Mouse (Mus musculus) embryonic facial prominence, embryonic 15.5 days (tissue): ENCODE measurements at regions not wholly inside any gene's neighbourhood (a gene's known extent, or its start where the extent isn't known, plus 50 kb on each side); places are given as distances from the start of the nearest gene placed in this dataset.

ENCODE experiments used
- ATAC-seq: fragments of 200-750 bp; cut with Nextera tagmentation; 2 replicates; pipeline ENCODE4 v1.8.0; 2017; ENCODE audit warnings: low read depth, moderate TSS enrichment; ENCODE audit not compliant: insufficient number of reproducible peaks, low FRiP score, low TSS enrichment
- H3K27ac ChIP-seq: fragments of 300-500 bp; sonication (generic); replicated peaks from 2 replicates; pipeline ENCODE4 v1.5.1; 2015; ENCODE audit warnings: mild to moderate bottlenecking, inconsistent platforms
- H3K27me3 ChIP-seq: fragments of 300-500 bp; sonication (generic); 2 replicates; pipeline ENCODE4 v1.6.1; 2015; ENCODE audit warnings: inconsistent platforms
- H3K36me3 ChIP-seq: fragments of 300-500 bp; sonication (generic); 2 replicates; pipeline ENCODE4 v1.6.1; 2015; ENCODE audit warnings: mild to moderate bottlenecking, inconsistent platforms
- H3K4me1 ChIP-seq: fragments of 300-500 bp; sonication (generic); 2 replicates; pipeline ENCODE4 v1.6.1; 2015; ENCODE audit warnings: inconsistent platforms
- H3K4me2 ChIP-seq: fragments of 300-500 bp; sonication (generic); replicated peaks from 2 replicates; pipeline ENCODE4 v1.6.1; 2015; ENCODE audit warnings: mild to moderate bottlenecking, inconsistent platforms
- H3K4me3 ChIP-seq: fragments of 300-500 bp; sonication (generic); replicated peaks from 2 replicates; pipeline ENCODE4 v1.5.1; 2015; ENCODE audit warnings: mild to moderate bottlenecking, inconsistent platforms
- H3K9ac ChIP-seq: fragments of 300-500 bp; sonication (generic); 2 replicates; pipeline ENCODE4 v1.6.1; 2015; ENCODE audit warnings: inconsistent platforms
- H3K9me3 ChIP-seq: fragments of 300-500 bp; sonication (generic); replicated peaks from 2 replicates; pipeline ENCODE4 v1.6.1; 2016; ENCODE audit warnings: inconsistent platforms
- WGBS: fragments of 180-500 bp; shearing (Covaris S2); methylation state at CpG from one replicate; pipeline ENCODE4 v1.1.7; 2015; 5-methylcytosine and 5-hydroxymethylcytosine counted together

- no peak for ATAC-seq
- no peak overlapping the region for H3K4me2 ChIP-seq
- 48% methylated on average over 1 of the region's 1 CpGs for WGBS
- no peak overlapping the region for H3K27ac ChIP-seq
- no peak overlapping the region for H3K4me3 ChIP-seq
- H3K9me3 ChIP-seq = no peaks in the 10 kb centered on the region
- H3K9ac ChIP-seq = no peak overlapping the region
- H3K36me3 ChIP-seq = no peaks in the 10 kb centered on the region
- no peaks in the 10 kb centered on the region for H3K27me3 ChIP-seq
- no peaks in the 10 kb centered on the region for H3K4me1 ChIP-seq
These were observed 654.9 kb upstream of the B3galt2 start for GRCm38 (mm10) chr1:142985516-142985915.

- no peaks in the 10 kb centered on the region for H3K27me3 ChIP-seq
- no peak for ATAC-seq
- H3K4me3 ChIP-seq = no peak overlapping the region
- no peaks in the 10 kb centered on the region for H3K36me3 ChIP-seq
- no peak overlapping the region for H3K27ac ChIP-seq
- no peak overlapping the region for H3K9ac ChIP-seq
- no peaks in the 10 kb centered on the region for H3K4me1 ChIP-seq
- 55% methylated on average over 1 of the region's 1 CpGs for WGBS
- no peak overlapping the region for H3K4me2 ChIP-seq
- H3K9me3 ChIP-seq = no peaks in the 10 kb centered on the region
These were observed 640.2 kb upstream of the B3galt2 start for GRCm38 (mm10) chr1:143000216-143000615.

GRCm38 (mm10) chr1:143001112-143001511 lies 639.4 kb upstream of the B3galt2 start:
- Histone ChIP-seq H3K4me1 (no peaks in the 10 kb centered on the region), H3K36me3 (no peaks in the 10 kb centered on the region), H3K9me3 (no peaks in the 10 kb centered on the region), H3K4me2 (no peak overlapping the region), H3K9ac (no peak overlapping the region), H3K27ac (no peak overlapping the region), H3K27me3 (no peaks in the 10 kb centered on the region), H3K4me3 (no peak overlapping the region)
- WGBS = 80% methylated on average over 3 of the region's 3 CpGs
- no peak for ATAC-seq

GRCm38 (mm10) chr1:143006045-143006444 lies 634.4 kb upstream of the B3galt2 start:
- H3K9me3 ChIP-seq = no peaks in the 10 kb centered on the region
- WGBS = 65% methylated on average over 3 of the region's 3 CpGs

GRCm38 (mm10) chr1:143019982-143020381 lies 620.5 kb upstream of the B3galt2 start:
- no peaks in the 10 kb centered on the region for H3K36me3 ChIP-seq
- no peaks in the 10 kb centered on the region for H3K4me1 ChIP-seq
- no peak overlapping the region for H3K4me2 ChIP-seq
- H3K9me3 ChIP-seq = no peaks in the 10 kb centered on the region
- H3K27ac ChIP-seq = no peak overlapping the region
- WGBS = 71% methylated on average over 2 of the region's 2 CpGs
- H3K9ac ChIP-seq = no peak overlapping the region
- H3K27me3 ChIP-seq = no peaks in the 10 kb centered on the region
- ATAC-seq = no peak
- no peak overlapping the region for H3K4me3 ChIP-seq

More at GRCm38 (mm10) chr1:143006045-143006444, 634.4 kb upstream of the B3galt2 start:
- H3K36me3 ChIP-seq = no peaks in the 10 kb centered on the region
- no peaks in the 10 kb centered on the region for H3K27me3 ChIP-seq
- no peak overlapping the region for H3K4me2 ChIP-seq
- no peak for ATAC-seq
- no peak overlapping the region for H3K27ac ChIP-seq
- no peaks in the 10 kb centered on the region for H3K4me1 ChIP-seq
- H3K9ac ChIP-seq = no peak overlapping the region
- no peak overlapping the region for H3K4me3 ChIP-seq

- no peak overlapping the region for H3K27ac ChIP-seq
- no peaks in the 10 kb centered on the region for H3K36me3 ChIP-seq
- no peak overlapping the region for H3K9ac ChIP-seq
- H3K9me3 ChIP-seq = no peaks in the 10 kb centered on the region
- no peak for ATAC-seq
- H3K4me3 ChIP-seq = no peak overlapping the region
- no peak overlapping the region for H3K4me2 ChIP-seq
- WGBS = 62% methylated on average over 2 of the region's 2 CpGs
- H3K4me1 ChIP-seq = no peaks in the 10 kb centered on the region
- no peaks in the 10 kb centered on the region for H3K27me3 ChIP-seq
These were observed 587.3 kb upstream of the B3galt2 start for GRCm38 (mm10) chr1:143053161-143053560.

GRCm38 (mm10) chr1:143053599-143053998 lies 586.9 kb upstream of the B3galt2 start:
- H3K4me3 ChIP-seq = no peak overlapping the region
- no peak overlapping the region for H3K9ac ChIP-seq
- no peak for ATAC-seq
- H3K27ac ChIP-seq = no peak overlapping the region
- H3K9me3 ChIP-seq = no peaks in the 10 kb centered on the region
- WGBS = 95% methylated on average over 2 of the region's 2 CpGs
- no peaks in the 10 kb centered on the region for H3K36me3 ChIP-seq
- H3K4me1 ChIP-seq = no peaks in the 10 kb centered on the region
- no peaks in the 10 kb centered on the region for H3K27me3 ChIP-seq
- no peak overlapping the region for H3K4me2 ChIP-seq

GRCm38 (mm10) chr1:143054451-143055024 lies 585.9 kb upstream of the B3galt2 start:
- Histone ChIP-seq H3K36me3 (no peaks in the 10 kb centered on the region), H3K4me2 (no peak overlapping the region), H3K4me1 (no peaks in the 10 kb centered on the region), H3K27ac (no peak overlapping the region), H3K27me3 (no peaks in the 10 kb centered on the region), H3K9me3 (no peaks in the 10 kb centered on the region), H3K4me3 (no peak overlapping the region), H3K9ac (no peak overlapping the region)
- 64% methylated on average over 3 of the region's 3 CpGs for WGBS
- no peak for ATAC-seq

GRCm38 (mm10) chr1:143060698-143061576 lies 579.5 kb upstream of the B3galt2 start:
- Histone ChIP-seq H3K4me1 (no peaks in the 10 kb centered on the region), H3K9ac (no peak overlapping the region), H3K36me3 (no peaks in the 10 kb centered on the region), H3K27me3 (no peaks in the 10 kb centered on the region), H3K4me3 (no peak overlapping the region), H3K4me2 (no peak overlapping the region), H3K27ac (no peak overlapping the region), H3K9me3 (no peaks in the 10 kb centered on the region)
- ATAC-seq = no peak
- WGBS = 62% methylated on average over 4 of the region's 4 CpGs

- no peaks in the 10 kb centered on the region for H3K36me3 ChIP-seq
- H3K4me2 ChIP-seq = no peak overlapping the region
- H3K4me3 ChIP-seq = no peak overlapping the region
- no peak for ATAC-seq
- H3K9me3 ChIP-seq = no peaks in the 10 kb centered on the region
- H3K27me3 ChIP-seq = no peaks in the 10 kb centered on the region
- H3K4me1 ChIP-seq = no peaks in the 10 kb centered on the region
- no peak overlapping the region for H3K27ac ChIP-seq
- H3K9ac ChIP-seq = no peak overlapping the region
These were observed 575.0 kb upstream of the B3galt2 start for GRCm38 (mm10) chr1:143065493-143065892.

GRCm38 (mm10) chr1:143071781-143072382 lies 568.6 kb upstream of the B3galt2 start:
- H3K9ac ChIP-seq = no peak overlapping the region
- no peak for ATAC-seq
- no peaks in the 10 kb centered on the region for H3K36me3 ChIP-seq
- H3K27ac ChIP-seq = no peak overlapping the region
- 62% methylated on average over 3 of the region's 3 CpGs for WGBS
- H3K27me3 ChIP-seq = no peaks in the 10 kb centered on the region
- no peak overlapping the region for H3K4me3 ChIP-seq
- H3K4me2 ChIP-seq = no peak overlapping the region
- no peaks in the 10 kb centered on the region for H3K9me3 ChIP-seq
- H3K4me1 ChIP-seq = no peaks in the 10 kb centered on the region
